Mouse (Mus musculus) heart, embryonic 11.5 days (tissue): Measurements from ENCODE around the gene Galnt2. TPM values are rescaled to one million over a fixed set of nuclear protein-coding genes. Genes with fewer than 3 reads are reported as not detected.

Source experiments
- ATAC-seq: fragments of 200-750 bp; cut with Nextera tagmentation; replicated peaks from 2 replicates; pipeline ENCODE4 v1.8.0; 2017; ENCODE audit warnings: moderate library complexity; ENCODE audit not compliant: insufficient number of reproducible peaks, low FRiP score, low TSS enrichment
- H3K27ac ChIP-seq: fragments of 300-500 bp; sonication (generic); 2 replicates; pipeline ENCODE4 v1.5.1; 2014; ENCODE audit warnings: mild to moderate bottlenecking, low read depth, low read length
- H3K27me3 ChIP-seq: fragments of 300-500 bp; sonication (generic); 2 replicates; pipeline ENCODE4 v1.6.1; 2014; ENCODE audit warnings: mild to moderate bottlenecking, low read length, mixed read lengths; ENCODE audit not compliant: control insufficient read depth, insufficient read depth
- H3K36me3 ChIP-seq: fragments of 300-500 bp; sonication (generic); 2 replicates; pipeline ENCODE4 v1.6.1; 2014; ENCODE audit warnings: mild to moderate bottlenecking, low read length, moderate library complexity, mixed read lengths; ENCODE audit not compliant: control insufficient read depth, insufficient read depth
- H3K4me1 ChIP-seq: fragments of 300-500 bp; sonication (generic); 2 replicates; pipeline ENCODE4 v1.6.1; 2014; ENCODE audit warnings: low read length; ENCODE audit not compliant: control insufficient read depth, insufficient read depth
- H3K4me2 ChIP-seq: fragments of 300-500 bp; sonication (generic); 2 replicates; pipeline ENCODE4 v1.6.1; 2014; ENCODE audit warnings: mild to moderate bottlenecking, moderate library complexity
- H3K4me3 ChIP-seq: fragments of 300-500 bp; sonication (generic); 2 replicates; pipeline ENCODE4 v1.5.1; 2014; ENCODE audit warnings: low read depth, low read length
- H3K9ac ChIP-seq: fragments of 300-500 bp; sonication (generic); 2 replicates; pipeline ENCODE4 v1.6.1; 2014; ENCODE audit warnings: mild to moderate bottlenecking, low read depth, low read length, moderate library complexity
- H3K9me3 ChIP-seq: fragments of 300-500 bp; sonication (generic); replicated peaks from 2 replicates; pipeline ENCODE4 v1.6.1; 2016; ENCODE audit warnings: low read length; ENCODE audit not compliant: control insufficient read depth
- WGBS: fragments of 180-500 bp; shearing (Covaris S2); extraction: QIAGEN DNeasy Blood & Tissue Kit; methylation state at CpG from one replicate; pipeline ENCODE4 v1.1.7; 2014; ENCODE audit not compliant: insufficient replicate concordance; 5-methylcytosine and 5-hydroxymethylcytosine counted together
- polyA plus RNA-seq: library from polyadenylated mRNA; unstranded; fragments of >200 nt; fragmentation: Nextera tagmentation; extraction: Ambion mirVana; gene quantifications from 2 replicates; pipeline ENCODE4 v1.2.1, GENCODE M21; 2014

Galnt2 gene
- polyA plus RNA-seq, 1 experiment from 2014 or later: 63.2 TPM

- peak; percentile 70 for ATAC-seq
- WGBS: 49% methylated on average over 8 of the region's 8 CpGs
- Histone ChIP-seq H3K36me3 (no peaks in the 10 kb centered on the region), H3K27ac (no peak overlapping the region), H3K4me3 (no peak overlapping the region), H3K4me1 (peaks cover 33% of the 10 kb centered on the region), H3K27me3 (no peaks in the 10 kb centered on the region), H3K4me2 (no peak overlapping the region), H3K9me3 (no peaks in the 10 kb centered on the region), H3K9ac (0 out of 2 replicates have a peak overlapping the region, but pooled peaks have one; percentile 23)
These were observed 34.6 kb downstream of the Galnt2 start for GRCm38 (mm10) chr8:124265798-124266197.

GRCm38 (mm10) chr8:124267206-124267605 lies 36.0 kb downstream of the Galnt2 start:
- ATAC-seq: no peak
- 78% methylated on average over 4 of the region's 4 CpGs for WGBS
- Histone ChIP-seq H3K4me2 (no peak overlapping the region), H3K36me3 (no peaks in the 10 kb centered on the region), H3K9ac (no peak overlapping the region), H3K4me1 (peaks cover 40% of the 10 kb centered on the region), H3K9me3 (no peaks in the 10 kb centered on the region), H3K4me3 (no peak overlapping the region), H3K27ac (no peak overlapping the region), H3K27me3 (no peaks in the 10 kb centered on the region)

GRCm38 (mm10) chr8:124270504-124270903 lies 39.3 kb downstream of the Galnt2 start:
- peaks cover 18% of the 10 kb centered on the region for H3K4me1 ChIP-seq
- no peaks in the 10 kb centered on the region for H3K9me3 ChIP-seq
- H3K27me3 ChIP-seq: no peaks in the 10 kb centered on the region
- H3K4me3 ChIP-seq: no peak overlapping the region
- no peak overlapping the region for H3K4me2 ChIP-seq
- 58% methylated on average over 6 of the region's 6 CpGs for WGBS
- ATAC-seq: 0 out of 2 replicates have a peak, but pooled peaks have one; percentile 46
- H3K36me3 ChIP-seq: no peaks in the 10 kb centered on the region
- no peak overlapping the region for H3K27ac ChIP-seq
- no peak overlapping the region for H3K9ac ChIP-seq

- 67% methylated on average over 11 of the region's 11 CpGs for WGBS
These were observed 39.7 kb downstream of the Galnt2 start for GRCm38 (mm10) chr8:124270904-124271303.

GRCm38 (mm10) chr8:124271518-124271917 lies 40.3 kb downstream of the Galnt2 start:
- 87% methylated on average over 12 of the region's 12 CpGs for WGBS
- Histone ChIP-seq H3K4me2 (no peak overlapping the region), H3K36me3 (no peaks in the 10 kb centered on the region), H3K9me3 (no peaks in the 10 kb centered on the region), H3K9ac (no peak overlapping the region), H3K27me3 (no peaks in the 10 kb centered on the region), H3K4me1 (peaks cover 15% of the 10 kb centered on the region), H3K4me3 (no peak overlapping the region), H3K27ac (no peak overlapping the region)
- ATAC-seq: no peak

More at GRCm38 (mm10) chr8:124270904-124271303, 39.7 kb downstream of the Galnt2 start:
- Histone ChIP-seq H3K27ac (no peak overlapping the region), H3K27me3 (no peaks in the 10 kb centered on the region), H3K9ac (no peak overlapping the region), H3K36me3 (no peaks in the 10 kb centered on the region), H3K4me1 (peaks cover 15% of the 10 kb centered on the region), H3K4me2 (no peak overlapping the region), H3K9me3 (no peaks in the 10 kb centered on the region), H3K4me3 (no peak overlapping the region)
- ATAC-seq: no peak

- Histone ChIP-seq H3K9ac (no peak overlapping the region), H3K4me3 (no peak overlapping the region), H3K27ac (no peak overlapping the region), H3K36me3 (no peaks in the 10 kb centered on the region), H3K4me1 (peaks cover 15% of the 10 kb centered on the region), H3K27me3 (no peaks in the 10 kb centered on the region), H3K4me2 (no peak overlapping the region), H3K9me3 (no peaks in the 10 kb centered on the region)
- 62% methylated on average over 3 of the region's 3 CpGs for WGBS
- no peak for ATAC-seq
These were observed 41.6 kb downstream of the Galnt2 start for GRCm38 (mm10) chr8:124272792-124273191.

GRCm38 (mm10) chr8:124273606-124274218 lies 42.5 kb downstream of the Galnt2 start:
- 61% methylated on average over 8 of the region's 8 CpGs for WGBS
- H3K27me3 ChIP-seq: no peaks in the 10 kb centered on the region
- no peak overlapping the region for H3K4me3 ChIP-seq
- ATAC-seq: no peak
- no peak overlapping the region for H3K9ac ChIP-seq
- no peaks in the 10 kb centered on the region for H3K9me3 ChIP-seq
- peaks cover 15% of the 10 kb centered on the region for H3K4me1 ChIP-seq
- no peak overlapping the region for H3K4me2 ChIP-seq
- H3K27ac ChIP-seq: no peak overlapping the region
- no peaks in the 10 kb centered on the region for H3K36me3 ChIP-seq

- Histone ChIP-seq H3K4me1 (peaks cover 15% of the 10 kb centered on the region), H3K27ac (no peak overlapping the region), H3K9ac (no peak overlapping the region), H3K4me2 (no peak overlapping the region), H3K4me3 (no peak overlapping the region), H3K36me3 (no peaks in the 10 kb centered on the region), H3K9me3 (no peaks in the 10 kb centered on the region), H3K27me3 (no peaks in the 10 kb centered on the region)
- 79% methylated on average over 10 of the region's 10 CpGs for WGBS
- ATAC-seq: no peak
These were observed 43.4 kb downstream of the Galnt2 start for GRCm38 (mm10) chr8:124274441-124275120.
